Mouse (Mus musculus) neural tube, embryonic 11.5 days (tissue): ENCODE results near the gene Gm45623. TPM values are rescaled to one million over a fixed set of nuclear protein-coding genes. Genes with fewer than 3 reads are reported as not detected.
A peak's percentile ranks its signal among the peaks of the same experiment; 100 is the strongest.

Experiments used
- ATAC-seq: fragments of 200-750 bp; cut with Nextera tagmentation; 2 replicates; pipeline ENCODE4 v1.8.0; 2017; ENCODE audit warnings: moderate number of reproducible peaks, mild to moderate bottlenecking, moderate TSS enrichment, moderate library complexity; ENCODE audit not compliant: insufficient read depth, low FRiP score, low TSS enrichment
- DNase-seq: peaks from one replicate; pipeline ENCODE4 v3.0.0-alpha.2; 2015; ENCODE audit warnings: low spot score
- H3K27ac ChIP-seq: fragments of 300-500 bp; sonication (generic); 2 replicates; pipeline ENCODE4 v1.5.1; 2014; ENCODE audit warnings: low read depth, mild to moderate bottlenecking, low read length
- H3K27me3 ChIP-seq: fragments of 300-500 bp; sonication (generic); 2 replicates; pipeline ENCODE4 v1.6.1; 2014; ENCODE audit warnings: mild to moderate bottlenecking, low read length, mixed read lengths; ENCODE audit not compliant: control insufficient read depth, insufficient read depth
- H3K36me3 ChIP-seq: fragments of 300-500 bp; sonication (generic); 2 replicates; pipeline ENCODE4 v1.6.1; 2014; ENCODE audit warnings: mild to moderate bottlenecking, low read length, moderate library complexity, mixed read lengths; ENCODE audit not compliant: control insufficient read depth, insufficient read depth
- H3K4me1 ChIP-seq: fragments of 300-500 bp; sonication (generic); 2 replicates; pipeline ENCODE4 v1.6.1; 2014; ENCODE audit warnings: low read length, mixed read lengths; ENCODE audit not compliant: control insufficient read depth, insufficient read depth
- H3K4me2 ChIP-seq: fragments of 300-500 bp; sonication (generic); 2 replicates; pipeline ENCODE4 v1.6.1; 2014; ENCODE audit warnings: low read depth, mild to moderate bottlenecking, moderate library complexity
- H3K4me3 ChIP-seq: fragments of 300-500 bp; sonication (generic); 2 replicates; pipeline ENCODE4 v1.5.1; 2014; ENCODE audit warnings: low read depth, low read length
- H3K9ac ChIP-seq: fragments of 300-500 bp; sonication (generic); 2 replicates; pipeline ENCODE4 v1.6.1; 2014; ENCODE audit warnings: mild to moderate bottlenecking, low read length
- H3K9me3 ChIP-seq: fragments of 300-500 bp; sonication (generic); 2 replicates; pipeline ENCODE4 v1.6.1; 2016; ENCODE audit warnings: low read length; ENCODE audit not compliant: control insufficient read depth
- WGBS: fragments of 180-500 bp; shearing (Covaris S2); extraction: QIAGEN DNeasy Blood & Tissue Kit; methylation state at CpG from one replicate; pipeline ENCODE4 v1.1.7; 2014; 5-methylcytosine and 5-hydroxymethylcytosine counted together
- polyA plus RNA-seq: library from polyadenylated mRNA; unstranded; fragments of >200 nt; fragmentation: Nextera tagmentation; extraction: Ambion mirVana; gene quantifications from 2 replicates; pipeline ENCODE4 v1.2.1, GENCODE M21; 2014

The Gm45623 gene
- polyA plus RNA-seq, 1 experiment from 2014 or later, result not detected

GRCm38 (mm10) chr13:56765284-56766032 is 11.8 kb upstream of the Gm45623 start:
- Histone ChIP-seq H3K4me1 (no peaks in the 10 kb centered on the region), H3K9me3 (no peaks in the 10 kb centered on the region), H3K27me3 (no peaks in the 10 kb centered on the region), H3K27ac (no peak overlapping the region), H3K9ac (no peak overlapping the region), H3K4me2 (peak overlapping the region; percentile 12; the same call in 1 of the 2 replicates), H3K36me3 (no peaks in the 10 kb centered on the region), H3K4me3 (no peak overlapping the region)
- WGBS, result 53% methylated on average over 25 of the region's 25 CpGs
- ATAC-seq (no peak), DNase-seq (no peak)

- H3K36me3 ChIP-seq, result no peaks in the 10 kb centered on the region
- ATAC-seq (no peak), DNase-seq (no peak)
- H3K4me1 ChIP-seq, result no peaks in the 10 kb centered on the region
- 43% methylated on average over 13 of the region's 13 CpGs for WGBS
- no peak overlapping the region for H3K4me3 ChIP-seq
- no peaks in the 10 kb centered on the region for H3K27me3 ChIP-seq
- no peak overlapping the region for H3K9ac ChIP-seq
- H3K9me3 ChIP-seq, result no peaks in the 10 kb centered on the region
- no peak overlapping the region for H3K4me2 ChIP-seq
- no peak overlapping the region for H3K27ac ChIP-seq
Observed at GRCm38 (mm10) chr13:56762446-56763229, 9.0 kb upstream of the Gm45623 start.

GRCm38 (mm10) chr13:56758492-56758891 is 4.9 kb upstream of the Gm45623 start:
- Histone ChIP-seq H3K4me1 (peaks cover 2% of the 10 kb centered on the region; the same call in 1 of the 2 replicates), H3K27ac (no peak overlapping the region), H3K4me2 (no peak overlapping the region), H3K4me3 (no peak overlapping the region), H3K9me3 (no peaks in the 10 kb centered on the region), H3K36me3 (no peaks in the 10 kb centered on the region), H3K27me3 (peaks cover 14% of the 10 kb centered on the region), H3K9ac (no peak overlapping the region)
- 28% methylated on average over 6 of the region's 6 CpGs for WGBS
- ATAC-seq (no peak), DNase-seq (peak; percentile 78)

GRCm38 (mm10) chr13:56757201-56757600 is 3.6 kb upstream of the Gm45623 start:
- Histone ChIP-seq H3K4me2 (no peak overlapping the region), H3K9me3 (no peaks in the 10 kb centered on the region), H3K27ac (no peak overlapping the region), H3K9ac (no peak overlapping the region), H3K4me3 (no peak overlapping the region), H3K36me3 (no peaks in the 10 kb centered on the region), H3K4me1 (peaks cover 8% of the 10 kb centered on the region; the same call in 1 of the 2 replicates), H3K27me3 (peaks cover 27% of the 10 kb centered on the region)
- DNase-seq (no peak), ATAC-seq (no peak)
- WGBS, result 53% methylated on average over 12 of the region's 12 CpGs

- Histone ChIP-seq H3K27me3 (peaks cover 40% of the 10 kb centered on the region), H3K27ac (no peak overlapping the region), H3K9me3 (no peaks in the 10 kb centered on the region), H3K36me3 (no peaks in the 10 kb centered on the region), H3K4me1 (peaks cover 8% of the 10 kb centered on the region; the same call in 1 of the 2 replicates), H3K4me2 (no peak overlapping the region), H3K4me3 (no peak overlapping the region), H3K9ac (no peak overlapping the region)
- ATAC-seq, result no peak
- WGBS, result 71% methylated on average over 6 of the region's 6 CpGs
- DNase-seq, result no peak
Observed at GRCm38 (mm10) chr13:56755871-56756270, 2.2 kb upstream of the Gm45623 start.

- H3K4me2 ChIP-seq, result peak overlapping the region; percentile 84
- H3K9ac ChIP-seq, result peak overlapping the region; percentile 31; the same call in 1 of the 2 replicates
- H3K36me3 ChIP-seq, result no peaks in the 10 kb centered on the region
- H3K27me3 ChIP-seq, result peaks cover 41% of the 10 kb centered on the region
- peaks cover 8% of the 10 kb centered on the region; the same call in 1 of the 2 replicates for H3K4me1 ChIP-seq
- DNase-seq (peak; percentile 58), ATAC-seq (no peak)
- WGBS, result under 1% methylated on average over 41 of the region's 41 CpGs
- no peaks in the 10 kb centered on the region for H3K9me3 ChIP-seq
- H3K4me3 ChIP-seq, result peak overlapping the region; percentile 46
- H3K27ac ChIP-seq, result no peak overlapping the region
Observed at GRCm38 (mm10) chr13:56752474-56753191, 994 bp downstream of the Gm45623 start.

GRCm38 (mm10) chr13:56751774-56752173 is 1.9 kb downstream of the Gm45623 start:
- Histone ChIP-seq H3K36me3 (no peaks in the 10 kb centered on the region; the same call in 1 of the 2 replicates), H3K27ac (no peak overlapping the region), H3K9me3 (no peaks in the 10 kb centered on the region), H3K4me3 (no peak overlapping the region), H3K4me1 (peaks cover 8% of the 10 kb centered on the region; the same call in 1 of the 2 replicates), H3K27me3 (peaks cover 41% of the 10 kb centered on the region), H3K4me2 (no peak overlapping the region), H3K9ac (no peak overlapping the region)
- DNase-seq, result no peak
- ATAC-seq, result no peak
- WGBS, result 21% methylated on average over 5 of the region's 5 CpGs

GRCm38 (mm10) chr13:56749377-56749776 is 4.2 kb downstream of the Gm45623 start:
- Histone ChIP-seq H3K4me1 (peaks cover 8% of the 10 kb centered on the region; the same call in 1 of the 2 replicates), H3K9me3 (no peaks in the 10 kb centered on the region), H3K27ac (no peak overlapping the region), H3K4me3 (no peak overlapping the region), H3K36me3 (no peaks in the 10 kb centered on the region; the same call in 1 of the 2 replicates), H3K27me3 (peaks cover 36% of the 10 kb centered on the region), H3K9ac (no peak overlapping the region), H3K4me2 (no peak overlapping the region)
- no peak for ATAC-seq
- 83% methylated on average over 7 of the region's 7 CpGs for WGBS
- DNase-seq, result no peak
